Mouse (Mus musculus): ENCODE measurements at regions not wholly inside any gene's neighbourhood (a gene's known extent, or its start where the extent isn't known, plus 50 kb on each side); places are given as distances from the start of the nearest gene placed in this dataset.

DNA sequence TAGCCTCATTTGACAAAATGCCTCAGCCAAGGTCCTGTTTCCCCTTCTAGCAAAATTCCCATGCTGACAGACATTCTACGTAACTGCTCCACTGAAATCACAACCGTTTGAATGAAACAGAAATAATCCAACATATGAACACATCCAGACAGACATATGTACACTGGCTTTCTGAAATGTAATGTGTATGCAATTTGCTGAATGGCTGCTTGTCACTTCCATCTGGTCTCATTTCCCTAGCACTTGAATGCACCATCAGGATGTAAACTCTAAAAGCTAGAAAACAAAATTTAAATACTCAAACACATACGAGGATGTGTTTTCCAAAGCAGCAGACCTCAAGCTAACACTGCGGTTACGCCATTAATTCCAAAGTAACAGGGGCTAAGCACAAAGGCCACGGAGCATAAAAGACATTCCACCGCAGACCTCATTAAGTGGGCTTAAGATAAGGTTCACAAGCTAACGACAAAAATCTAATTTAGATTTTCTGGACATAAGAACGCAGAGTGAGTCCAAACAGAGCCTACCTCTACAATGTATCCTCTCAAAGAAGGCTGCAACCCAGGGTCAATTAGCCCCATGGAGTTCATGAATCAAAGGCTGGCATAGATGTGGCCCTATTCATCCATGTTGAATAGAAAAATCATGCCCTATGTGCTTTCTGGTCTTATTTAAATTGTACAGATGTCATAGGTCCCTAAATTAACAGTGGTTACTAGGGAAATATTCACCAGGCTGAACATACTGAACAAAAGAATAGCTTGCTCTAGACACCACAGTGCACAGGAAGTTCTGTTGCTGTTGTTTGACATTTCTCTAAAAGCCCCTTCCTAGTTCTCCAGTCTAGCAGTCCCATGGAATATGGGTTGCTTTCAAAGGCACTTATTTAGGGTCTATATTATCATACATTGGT lies 630.5 kb downstream of the Nedd1 start:
- DNase-seq (ENCODE audit: low read depth, low spot score), result peak; percentile 49

DNA sequence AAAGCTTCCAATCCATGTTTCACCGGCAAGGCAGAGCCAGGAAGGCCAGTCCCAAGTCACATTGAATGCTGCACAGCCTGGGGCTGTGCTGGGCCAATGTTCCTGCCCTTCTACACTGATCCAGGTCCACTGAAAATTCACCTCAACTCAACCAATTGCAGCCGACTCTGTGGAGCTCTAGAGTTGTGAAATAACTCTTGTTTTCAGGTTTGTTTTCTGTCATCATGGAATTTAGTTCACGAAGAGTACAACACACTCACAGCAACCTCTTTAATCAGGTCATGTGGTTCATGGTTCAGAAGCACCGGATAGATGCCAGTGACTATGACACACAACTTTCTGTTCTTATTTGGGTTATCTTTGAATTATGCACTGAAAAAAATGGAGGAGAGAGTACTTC lies 640.1 kb downstream of the Nedd1 start:
- no peak for DNase-seq (ENCODE audit: low read depth, low spot score)

DNA sequence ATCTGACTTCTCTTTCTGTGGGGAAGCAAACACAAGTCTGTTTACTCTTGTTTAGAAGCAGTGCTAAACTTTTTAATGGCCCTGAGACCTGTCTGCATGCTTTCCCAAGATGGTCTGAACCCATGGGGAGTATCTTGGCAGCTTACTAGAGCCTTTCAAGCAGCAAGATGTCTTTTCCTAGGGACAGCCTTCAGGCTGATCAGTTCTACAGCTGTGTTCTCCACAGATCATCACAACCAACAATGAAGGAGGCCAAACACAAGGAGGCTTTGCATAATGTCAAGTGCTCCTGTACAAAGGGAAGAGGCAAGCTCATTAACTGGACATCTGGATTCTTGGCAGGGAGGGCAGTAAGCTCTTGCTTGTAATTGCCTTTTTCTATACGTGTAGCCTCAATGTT lies 641.0 kb downstream of the Nedd1 start:
- no peak for DNase-seq (ENCODE audit: low read depth, low spot score)

DNA sequence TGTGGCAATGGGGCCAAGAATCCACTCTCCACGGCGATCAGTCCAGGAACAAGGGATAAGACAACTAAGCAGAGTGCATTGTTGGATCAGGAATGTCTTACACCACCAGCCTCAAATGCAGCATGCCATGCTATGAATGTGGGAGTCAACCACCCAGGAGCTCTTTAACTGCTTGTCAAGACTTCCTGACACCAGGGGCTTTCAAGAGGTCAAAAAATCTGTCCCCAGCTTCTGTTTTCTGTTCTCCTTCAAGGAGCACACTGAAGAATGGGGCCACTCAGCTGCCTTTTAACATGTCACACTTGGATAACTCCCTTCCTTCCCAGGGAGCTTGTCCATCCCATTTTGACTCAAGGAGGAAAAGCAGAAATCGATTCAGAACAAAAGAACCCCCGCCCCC lies 642.8 kb downstream of the Nedd1 start:
- no peak for DNase-seq (ENCODE audit: low read depth, low spot score)

DNA sequence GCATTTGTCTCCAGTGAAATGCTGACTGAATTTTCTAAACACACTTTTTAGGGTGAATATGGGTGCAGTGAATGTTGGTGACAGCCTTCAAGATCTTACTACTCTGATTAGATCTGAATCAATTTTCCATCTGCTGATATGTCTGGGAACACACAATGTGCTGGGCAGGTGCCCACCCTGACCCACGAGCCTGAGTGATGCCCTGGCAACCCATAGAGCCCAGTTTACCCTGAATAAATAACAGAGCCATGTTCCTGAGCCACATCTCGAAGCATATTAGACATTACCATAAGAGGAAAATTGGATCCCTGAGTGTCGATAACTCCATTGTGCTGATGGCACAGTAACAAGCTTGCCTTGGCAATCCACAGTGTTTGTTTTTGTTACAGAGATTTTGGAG lies 644.9 kb downstream of the Nedd1 start:
- DNase-seq (ENCODE audit: low read depth, low spot score), result no peak

DNA sequence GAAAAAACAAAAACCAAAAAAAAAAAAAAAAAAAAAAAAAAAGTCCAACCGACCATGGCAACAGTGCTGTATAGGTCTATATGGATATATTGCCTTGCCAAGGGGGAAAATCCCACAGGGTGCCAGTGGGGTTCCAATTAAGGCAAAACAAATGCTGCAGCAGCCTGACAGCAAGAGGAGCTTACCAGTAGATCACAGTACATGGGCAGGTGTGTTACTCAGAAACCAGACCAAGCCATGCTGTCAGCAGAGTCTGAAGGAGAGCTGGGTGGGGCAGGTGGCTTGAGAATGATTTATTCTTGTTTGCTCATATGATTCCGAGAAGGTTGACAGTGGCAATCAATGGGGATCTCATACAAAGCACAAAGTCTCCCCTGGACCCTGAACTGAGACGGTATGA lies 645.5 kb downstream of the Nedd1 start:
- no peak for DNase-seq (ENCODE audit: low read depth, low spot score)

DNA sequence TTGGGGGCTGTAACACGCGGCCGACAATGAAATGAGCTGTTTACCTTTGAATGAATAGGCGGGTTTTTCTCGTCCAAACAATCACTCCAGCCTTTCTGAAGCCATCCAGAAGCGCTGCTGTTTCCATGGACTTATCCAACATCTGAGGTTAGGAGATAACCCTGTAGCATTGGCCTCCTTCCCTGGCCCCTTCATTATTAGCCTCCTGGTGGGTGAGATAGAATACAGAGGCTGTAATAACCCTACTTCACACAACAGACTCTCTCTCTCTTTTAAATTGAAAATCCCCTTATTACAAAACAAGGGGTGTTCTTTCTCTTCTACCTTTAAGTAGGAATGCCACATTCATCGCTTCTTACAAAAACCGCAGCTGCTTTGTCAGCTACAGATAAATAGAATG lies 646.8 kb downstream of the Nedd1 start:
- no peak for DNase-seq (ENCODE audit: low read depth, low spot score)

DNA sequence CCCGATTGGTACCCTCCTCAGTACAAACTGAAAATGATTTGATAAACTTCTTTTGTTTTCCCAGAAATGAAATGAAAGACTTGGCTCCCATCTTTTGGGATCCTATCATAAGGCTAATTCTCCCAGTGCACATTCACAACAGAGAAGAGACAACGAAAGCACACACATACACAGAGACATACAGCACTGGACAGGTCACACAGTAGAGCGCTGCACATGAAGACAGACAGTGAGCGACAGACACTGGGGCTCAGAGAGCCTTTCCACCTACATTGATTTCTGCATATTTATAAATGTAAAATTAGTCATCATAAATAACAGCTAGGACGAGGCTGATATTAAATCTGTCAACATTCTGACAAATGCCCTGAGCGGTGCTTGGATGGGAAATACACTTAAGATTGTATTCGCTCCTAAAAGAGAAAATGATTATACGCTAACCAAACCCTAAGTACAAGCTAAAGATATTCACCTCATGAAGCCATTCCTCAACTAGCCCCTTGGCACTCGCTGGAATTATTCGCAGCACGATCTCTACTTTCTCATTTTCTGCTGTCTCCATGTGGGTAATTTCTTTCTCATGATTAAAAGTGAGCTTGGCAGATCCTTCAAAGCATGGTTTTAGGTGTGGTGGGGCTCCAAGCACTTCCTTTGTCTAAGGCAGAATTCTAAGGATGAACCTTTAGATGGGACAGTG lies 647.4 kb downstream of the Nedd1 start:
- DNase-seq (ENCODE audit: low read depth, low spot score), result no peak

DNA sequence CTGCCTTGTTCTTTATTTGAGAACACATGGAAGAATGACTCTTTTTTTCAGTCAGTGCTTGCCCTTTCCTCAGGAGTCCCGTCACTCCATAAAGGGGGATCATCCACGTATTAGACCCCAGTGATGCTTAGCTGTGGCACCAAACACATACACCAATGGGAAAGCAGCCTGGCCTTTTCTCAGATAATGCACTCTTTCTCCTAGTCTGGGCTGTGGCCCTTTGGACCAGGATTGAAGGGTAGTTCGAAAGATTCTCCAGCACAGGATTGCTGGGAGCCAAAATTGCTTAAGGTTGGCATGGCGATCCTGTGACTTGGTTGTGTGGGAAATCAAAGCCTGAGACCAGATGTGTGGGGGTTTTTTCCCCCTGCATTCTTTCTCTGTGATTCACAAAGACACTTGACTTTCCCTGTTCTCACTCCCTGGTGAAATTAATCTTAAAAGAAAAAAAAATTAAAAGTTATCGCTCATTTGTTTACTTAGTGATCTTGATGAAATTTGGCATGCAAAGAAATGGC lies 648.3 kb downstream of the Nedd1 start:
- DNase-seq (ENCODE audit: low read depth, low spot score), result no peak

DNA sequence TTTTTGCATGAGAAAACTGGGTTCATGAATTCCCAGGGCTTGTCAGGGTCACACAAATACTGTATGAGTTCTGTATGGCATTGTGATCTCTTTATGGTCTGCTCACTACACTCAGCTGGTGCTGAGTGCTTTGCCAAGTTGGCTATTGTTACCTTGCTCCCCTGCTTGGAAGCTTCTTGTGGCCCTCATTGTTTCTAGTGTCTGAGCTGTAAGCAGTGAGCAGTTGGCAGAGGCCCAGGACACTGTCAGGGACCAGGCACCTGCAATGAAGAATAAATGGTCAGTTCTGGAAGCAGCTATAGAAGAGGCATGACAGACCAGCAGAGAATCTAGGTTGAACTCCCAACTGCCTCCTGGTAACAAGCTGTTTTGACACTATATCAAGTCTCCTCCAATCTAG lies 677.4 kb downstream of the Nedd1 start:
- no peak for DNase-seq (ENCODE audit: low read depth, low spot score)

DNA sequence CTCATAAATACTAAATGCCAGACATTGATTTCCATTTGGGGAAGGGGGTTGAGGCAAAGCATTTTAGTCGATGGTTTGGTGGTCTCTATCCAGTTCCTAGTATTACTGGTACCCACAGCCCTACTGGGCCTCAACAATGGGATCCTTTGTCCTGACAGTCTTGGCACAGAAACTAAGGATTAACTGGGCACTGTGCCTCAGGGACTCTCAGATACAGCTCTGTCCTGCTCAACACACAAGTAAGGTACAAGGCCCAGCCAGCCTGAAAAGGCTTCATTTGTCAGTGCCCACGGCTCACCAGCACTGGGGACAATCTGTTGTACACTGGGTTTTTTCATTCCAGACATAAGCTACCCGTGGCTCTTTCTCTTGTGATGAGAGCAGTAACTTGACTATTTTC lies 686.0 kb downstream of the Nedd1 start:
- DNase-seq (ENCODE audit: low read depth, low spot score), result peak; percentile 40

DNA sequence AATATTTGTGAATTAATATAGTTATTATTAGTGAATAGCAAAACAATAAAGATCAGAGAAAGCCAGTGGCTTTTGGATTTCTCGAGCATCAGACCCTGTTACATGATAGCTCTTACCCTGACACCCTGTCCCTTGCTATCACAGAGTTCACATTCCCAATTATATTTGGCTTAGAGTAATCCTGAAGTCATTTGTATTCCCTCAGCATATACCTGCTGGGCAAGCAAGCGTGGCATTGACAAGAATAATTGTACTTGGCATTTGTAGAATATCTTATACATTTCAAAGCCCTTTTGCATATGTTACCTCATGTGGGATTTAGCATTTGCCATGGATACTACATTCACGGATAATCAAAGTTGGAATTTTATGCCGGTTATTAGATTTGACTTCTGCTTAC lies 692.0 kb downstream of the Nedd1 start:
- DNase-seq (ENCODE audit: low read depth, low spot score), result no peak

DNA sequence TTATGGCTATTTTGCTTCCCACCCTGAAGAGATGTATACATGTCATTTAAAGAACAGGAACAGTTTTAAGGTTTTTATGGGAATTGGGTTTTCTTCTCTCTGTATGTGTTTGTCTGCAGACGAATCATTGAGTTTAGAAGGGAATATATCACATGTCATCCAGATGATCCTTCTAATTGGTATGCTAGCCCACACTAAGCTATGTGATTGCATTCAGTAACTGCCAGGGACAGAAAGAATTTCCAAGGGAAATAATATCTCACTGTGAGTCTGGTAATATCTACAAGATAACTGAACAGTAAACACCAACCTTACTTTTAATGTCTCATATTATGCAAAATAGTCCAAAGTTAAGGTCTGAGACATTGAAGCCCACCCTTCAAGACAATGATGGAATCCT lies 698.0 kb downstream of the Nedd1 start:
- no peak for DNase-seq (ENCODE audit: low read depth, low spot score)

DNA sequence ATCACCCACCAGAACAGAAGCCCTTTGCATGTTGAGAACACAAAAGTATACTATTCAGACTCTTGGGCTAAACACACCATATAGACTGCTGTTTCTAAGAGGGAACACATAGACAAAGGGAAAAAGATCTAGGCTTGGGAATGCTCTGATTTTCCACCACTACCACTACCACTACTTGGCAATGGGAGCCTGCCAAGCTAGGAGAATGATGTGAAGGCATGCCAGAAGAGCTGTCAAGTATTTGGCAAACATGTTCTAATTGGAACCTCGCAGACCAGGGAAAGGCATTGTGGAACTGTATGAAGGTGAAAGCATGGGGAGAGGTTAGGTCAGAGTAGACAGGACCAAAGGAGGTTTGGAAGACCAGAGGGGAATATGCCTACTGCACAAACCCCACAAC lies 701.2 kb downstream of the Nedd1 start:
- no peak for DNase-seq (ENCODE audit: low read depth, low spot score)

DNA sequence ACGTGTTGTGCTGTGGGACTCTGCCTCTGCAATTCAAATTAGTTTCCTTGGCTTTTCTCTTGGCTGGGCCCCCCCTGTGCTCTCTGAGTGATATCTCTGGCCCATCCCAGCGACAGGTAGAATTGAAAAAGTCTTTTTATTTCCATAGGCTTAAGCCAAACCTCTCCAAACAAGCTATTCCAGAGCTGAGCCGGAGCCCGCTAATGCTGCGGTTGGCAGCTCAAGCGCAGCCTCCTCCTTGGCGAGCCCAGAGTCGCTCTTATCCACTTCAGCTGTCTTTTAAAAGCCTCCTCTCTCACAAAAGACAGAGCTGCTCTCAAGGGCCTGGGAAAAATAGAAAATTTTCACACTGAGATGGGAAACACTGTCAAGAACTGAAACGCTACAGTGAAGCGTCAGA lies 712.7 kb downstream of the Nedd1 start:
- DNase-seq (ENCODE audit: low read depth, low spot score), result no peak

DNA sequence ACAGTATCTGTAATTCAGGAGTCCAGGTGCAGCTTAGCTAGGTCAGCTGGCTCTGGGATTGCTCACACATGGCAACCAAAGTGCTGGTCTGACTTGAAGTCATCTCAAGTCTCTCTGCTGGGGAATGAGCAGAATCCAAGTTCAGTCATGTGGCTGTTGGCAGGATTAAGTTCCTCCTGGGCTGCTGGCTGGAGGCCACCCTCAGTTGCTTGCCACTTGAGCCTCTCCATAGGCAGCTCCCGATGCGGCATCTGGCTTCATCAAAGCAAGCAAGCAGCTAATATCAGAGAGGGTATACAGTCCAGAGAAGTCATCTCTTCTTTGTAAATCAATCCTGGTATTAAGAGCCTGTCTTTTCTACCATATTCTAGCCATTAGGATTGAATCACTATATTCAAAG lies 714.3 kb downstream of the Nedd1 start:
- no peak for DNase-seq (ENCODE audit: low read depth, low spot score)

DNA sequence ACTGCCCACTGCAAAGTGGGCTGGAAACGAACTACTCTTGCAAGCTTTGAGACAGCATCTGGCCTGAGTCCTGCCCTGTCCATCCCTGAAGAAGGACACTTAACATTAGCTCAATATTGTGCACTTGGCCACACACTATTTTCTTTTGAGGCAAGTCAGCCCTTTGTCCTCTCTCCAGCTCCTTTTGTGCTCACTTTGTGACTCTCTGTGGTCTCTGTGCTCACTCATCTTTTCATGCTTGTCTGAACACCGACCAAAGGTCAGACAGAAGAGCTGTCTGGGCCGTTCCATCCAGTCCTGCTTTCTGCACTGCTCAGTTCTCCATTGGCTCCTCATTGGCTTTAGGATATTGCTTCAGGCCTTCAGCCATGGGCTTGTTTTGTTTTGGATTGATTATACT lies 715.8 kb downstream of the Nedd1 start:
- DNase-seq (ENCODE audit: low read depth, low spot score), result no peak

DNA sequence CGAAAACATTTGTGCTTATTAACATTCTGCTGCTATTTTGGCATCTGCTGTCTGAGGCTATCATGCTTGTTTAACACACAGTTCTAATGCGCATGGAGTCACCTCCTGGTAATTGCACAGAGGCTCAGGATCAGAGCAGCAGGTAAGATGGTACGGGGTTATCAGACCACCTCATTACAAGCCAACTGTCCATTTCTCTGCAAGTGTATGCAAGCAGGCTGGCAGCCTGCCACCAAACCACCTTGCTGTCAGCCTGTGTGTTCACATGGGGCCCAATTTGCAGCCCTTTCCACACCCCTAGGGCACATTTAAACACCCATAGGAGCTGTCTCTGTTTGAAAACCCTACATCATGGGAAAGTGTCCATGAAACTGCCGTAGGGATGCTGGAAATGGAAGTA lies 731.2 kb downstream of the Nedd1 start:
- no peak for DNase-seq (ENCODE audit: low read depth, low spot score)

DNA sequence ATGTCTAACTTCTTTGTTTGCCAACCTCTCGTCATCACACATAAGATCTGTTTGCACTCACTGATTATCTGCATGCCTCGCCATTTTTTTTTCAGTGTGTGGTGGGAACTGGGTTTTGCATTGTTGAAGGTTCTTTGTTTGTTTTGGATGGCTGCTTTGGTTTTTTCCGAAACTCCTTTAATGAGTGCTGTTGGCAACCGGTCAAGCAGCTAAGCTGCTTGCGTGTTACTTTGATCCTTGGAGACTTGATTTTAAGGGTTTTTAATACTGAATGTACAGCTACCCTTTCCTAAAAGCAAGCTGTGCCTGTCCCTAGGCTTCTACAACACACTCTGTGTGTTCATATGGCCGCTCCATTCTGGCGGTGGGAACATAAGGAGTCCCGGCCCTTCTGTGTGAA lies 733.9 kb downstream of the Nedd1 start:
- DNase-seq (ENCODE audit: low read depth, low spot score), result no peak

DNA sequence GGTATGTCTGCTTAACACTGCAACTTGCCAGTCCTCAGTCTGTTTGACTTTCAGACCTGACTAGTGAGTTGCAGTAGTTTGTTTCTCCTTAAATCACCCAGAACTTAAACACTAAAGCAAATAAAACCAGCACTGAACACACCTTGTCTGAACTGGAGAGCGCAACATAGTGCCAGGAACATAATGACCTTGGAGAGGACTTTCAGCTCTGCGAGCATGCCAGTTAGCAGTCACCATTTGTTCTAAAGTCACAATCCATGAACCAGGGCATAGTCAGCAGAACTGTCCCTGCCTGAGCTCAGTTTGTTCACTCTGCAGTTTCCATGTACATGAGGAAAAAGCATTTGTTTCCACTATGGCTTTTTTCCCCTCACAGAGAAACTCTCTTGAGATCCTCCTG lies 742.4 kb downstream of the Nedd1 start:
- no peak for DNase-seq (ENCODE audit: low read depth, low spot score)

DNA sequence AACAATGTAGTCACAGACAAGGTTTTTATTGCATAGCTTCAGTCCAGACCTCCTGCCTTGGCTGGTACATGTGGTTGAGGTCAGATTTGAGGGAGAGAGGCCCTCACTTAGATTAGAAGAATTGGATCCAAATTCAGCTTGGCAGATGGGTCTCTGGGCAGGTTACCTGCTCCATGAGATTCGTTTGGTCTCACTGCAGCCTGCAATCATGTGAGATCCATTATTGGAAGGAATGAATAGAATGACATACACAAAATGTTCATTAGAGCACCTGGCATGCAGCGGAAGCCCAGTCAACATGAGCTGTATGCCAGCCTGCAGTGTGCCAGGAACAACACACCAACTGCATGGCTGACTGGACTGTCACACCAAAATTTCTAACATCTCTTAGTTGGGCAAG lies 750.3 kb downstream of the Nedd1 start:
- DNase-seq (ENCODE audit: low read depth, low spot score), result no peak

DNA sequence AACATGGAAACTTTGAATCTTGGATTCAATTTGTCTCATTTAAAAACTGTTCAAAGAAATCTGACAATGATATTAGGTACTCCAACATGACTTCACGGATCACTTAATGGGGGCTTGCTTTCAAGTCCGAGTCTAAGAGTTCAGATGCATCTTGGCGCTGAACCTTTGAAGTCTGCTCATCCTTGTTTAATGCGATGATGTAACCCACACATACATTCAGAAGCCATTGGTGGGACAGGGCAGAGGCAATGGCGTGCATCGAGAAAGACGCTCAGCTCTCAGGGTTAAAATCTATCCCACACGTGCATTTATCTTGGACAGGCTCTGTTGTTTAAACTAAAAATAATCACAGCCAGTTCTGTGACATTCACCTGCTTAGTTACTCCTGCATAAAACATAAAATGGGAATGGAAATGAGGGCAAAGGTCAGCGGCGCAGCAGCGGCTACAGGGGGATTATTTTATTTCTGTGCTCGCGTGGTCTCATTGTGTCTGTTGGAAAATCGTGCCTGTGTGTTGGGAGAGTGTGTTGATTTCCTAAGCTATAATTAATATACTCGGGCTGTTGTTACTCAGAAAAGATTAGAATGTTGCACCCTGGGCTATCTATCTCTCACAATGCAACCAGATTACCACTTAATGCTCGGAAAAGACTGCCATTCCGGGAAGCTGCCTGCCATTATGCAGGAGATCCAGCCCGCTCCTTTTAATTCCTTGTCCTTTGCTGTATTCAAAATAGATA lies 754.5 kb downstream of the Nedd1 start:
- DNase-seq (ENCODE audit: low read depth, low spot score), result no peak
